In the genomic region with DNA sequence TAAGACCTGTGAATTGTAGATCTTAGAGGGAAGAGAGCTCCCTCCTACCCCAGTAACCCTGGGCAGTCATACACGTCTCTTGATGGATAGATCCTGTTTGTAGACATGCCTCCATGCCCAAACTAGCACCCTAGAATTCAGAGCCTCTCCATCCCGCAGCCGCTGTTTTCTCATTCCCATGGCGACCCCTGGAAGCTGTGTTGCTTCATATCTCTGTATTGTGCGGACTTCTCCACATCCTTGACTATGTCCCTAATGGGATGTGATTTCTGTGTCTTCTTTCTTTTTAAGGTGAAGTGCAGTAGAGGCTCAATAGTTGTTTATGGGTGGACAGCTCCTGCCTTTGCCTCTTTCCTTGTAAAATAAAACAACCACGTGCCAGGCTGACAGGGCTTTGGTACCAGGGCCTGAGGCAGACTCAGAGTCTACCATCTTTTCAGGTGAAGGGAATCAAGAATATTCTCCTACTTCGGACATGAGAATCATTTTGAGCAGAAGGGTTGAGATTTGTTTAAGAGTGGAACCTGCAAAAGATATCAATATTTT, we compare ENCODE assay signal across 9 mouse cellular contexts. TPM values are rescaled to one million over a fixed set of nuclear protein-coding genes. Genes with fewer than 3 reads are reported as not detected.
DNase-seq lines count a peak whose midpoint lies in the region; ATAC-seq and TF ChIP-seq lines count a peak whose summit lies in the region.
"Had no signal": no experiment of that assay in that cellular context is flagged by ENCODE, and none has a peak within 500 bp of the region (broad histone marks: within the 10 kb centered on the region; RNA-seq: fewer than 3 reads in every experiment).

No protein-coding gene starts in this region.

- H3K27me3 ChIP-seq in cerebellum, adult 2 months (ENCODE audit: control insufficient read depth, insufficient read depth, low read length) = no peaks in the 10 kb centered on the region
- no peaks in the 10 kb centered on the region for H3K27me3 ChIP-seq in limb, embryonic 12.5 days
- no peaks in the 10 kb centered on the region for H3K27me3 ChIP-seq in stomach, embryonic 16.5 days (ENCODE audit: control insufficient read depth, insufficient read depth, low read length)

- no peak for TF ChIP-seq POLR2A in cerebellum, adult 2 months (IDR thresholded peaks at IDR 0.05; ENCODE audit: borderline replicate concordance, insufficient read depth, low read length)

- peak overlapping the region; percentile 63; the same call in 1 of the 2 replicates for H3K27ac ChIP-seq in cerebellum, adult 2 months (ENCODE audit: insufficient read depth, low read length)
- H3K27ac ChIP-seq in limb, embryonic 12.5 days = peak overlapping the region; percentile 98
- peak overlapping the region; percentile 99 for H3K27ac ChIP-seq in stomach, embryonic 16.5 days (ENCODE audit: low read length)

- WGBS in cerebellum, adult 2 months = 52% methylated on average over 7 of the region's 7 CpGs
- 77% methylated on average over 7 of the region's 7 CpGs for WGBS in limb, embryonic 12.5 days
- WGBS in stomach, embryonic 16.5 days = 64% methylated on average over 7 of the region's 7 CpGs

- DNase-seq in cerebellum, adult 2 months = peak in 1 of 2 experiments; percentile 31
- DNase-seq in cerebellum, adult 9-10 months = no peak
- peak; percentile 11 for DNase-seq in retina, postnatal 1 day
- DNase-seq in retina, embryonic 14.5 days (ENCODE audit: low spot score) = no peak
- DNase-seq in thymus, postnatal 4 days = no peak

- TF ChIP-seq CTCF in cerebellum, adult 2 months (IDR thresholded peaks at IDR 0.05; ENCODE audit: borderline replicate concordance, insufficient read depth, low read depth, low read length) = no peak

- H3K36me3 ChIP-seq in limb, embryonic 12.5 days = no peaks in the 10 kb centered on the region
- no peaks in the 10 kb centered on the region for H3K36me3 ChIP-seq in stomach, embryonic 16.5 days (ENCODE audit: control insufficient read depth, insufficient read depth, low read length)

- H3K9me3 ChIP-seq in limb, embryonic 12.5 days = no peaks in the 10 kb centered on the region
- no peaks in the 10 kb centered on the region for H3K9me3 ChIP-seq in stomach, embryonic 16.5 days (replicated peaks; ENCODE audit: control insufficient read depth, low read length)

- peak overlapping the region; percentile 76 for H3K4me2 ChIP-seq in limb, embryonic 12.5 days
- peak overlapping the region; percentile 83 for H3K4me2 ChIP-seq in stomach, embryonic 16.5 days (ENCODE audit: low read depth, low read length)

- ATAC-seq in limb, embryonic 12.5 days (ENCODE audit: insufficient number of reproducible peaks, insufficient read depth, low FRiP score, low TSS enrichment, low read depth) = no peak
- no peak for ATAC-seq in stomach, embryonic 16.5 days (ENCODE audit: insufficient read depth, low FRiP score)
- ATAC-seq in inflammation-experienced regulatory T-cells, adult 6 months = no peak

- H3K9ac ChIP-seq in limb, embryonic 12.5 days (replicated peaks) = peak overlapping the region; percentile 66
- H3K9ac ChIP-seq in stomach, embryonic 16.5 days (ENCODE audit: low read length) = peak overlapping the region; percentile 86

- H3K4me1 ChIP-seq in cerebellum, adult 2 months (ENCODE audit: control insufficient read depth, insufficient read depth, low read length) = peaks cover 6% of the 10 kb centered on the region; the same call in 1 of the 2 replicates
- peaks cover 33% of the 10 kb centered on the region for H3K4me1 ChIP-seq in limb, embryonic 12.5 days (replicated peaks)
- H3K4me1 ChIP-seq in stomach, embryonic 16.5 days (ENCODE audit: control insufficient read depth, insufficient read depth, low read length) = peaks cover 25% of the 10 kb centered on the region

- H3K4me3 ChIP-seq in cerebellum, adult 2 months (replicated peaks; ENCODE audit: insufficient read depth, low read depth, low read length) = no peak overlapping the region
- H3K4me3 ChIP-seq in limb, embryonic 12.5 days (replicated peaks) = peak overlapping the region; percentile 61
- H3K4me3 ChIP-seq in stomach, embryonic 16.5 days (replicated peaks; ENCODE audit: low read length) = peak overlapping the region; percentile 68

RNA-seq across cellular contexts. Expression of a gene that starts 1.4 kb away (rescaled TPM):
- polyA plus RNA-seq in cerebellum, adult 2 months (2012; rRNA removed) = 6.2 and 8.7 TPM in 2 replicates
- polyA plus RNA-seq in limb, embryonic 12.5 days (2016; fragmentation: Nextera tagmentation; extraction: Ambion mirVana) = 19.4 and 26.5 TPM in 2 replicates
- polyA plus RNA-seq in stomach, embryonic 16.5 days (2015; fragmentation: Nextera tagmentation; extraction: Ambion mirVana) = 7.8 and 8.6 TPM in 2 replicates
- 1 to 10 TPM; 1.3 to 7.4 (median 5.9) TPM for polyA plus RNA-seq in inflammation-experienced regulatory T-cells, adult 6 months (2017; shearing (Covaris generic))

RNA-seq across cellular contexts. Expression of a gene that starts 4.0 kb away (rescaled TPM):
- 8.1 and 13.9 TPM in 2 replicates for polyA plus RNA-seq in cerebellum, adult 2 months (2012; rRNA removed)
- 95.3 and 139 TPM in 2 replicates for polyA plus RNA-seq in limb, embryonic 12.5 days (2016; fragmentation: Nextera tagmentation; extraction: Ambion mirVana)
- polyA plus RNA-seq in stomach, embryonic 16.5 days (2015; fragmentation: Nextera tagmentation; extraction: Ambion mirVana) = 29.8 and 39.2 TPM in 2 replicates
- 10 to 100 TPM in 1 of 3 experiments, 1 to 10 TPM in 2; 4.8 to 44.5 (median 9.0) TPM for polyA plus RNA-seq in inflammation-experienced regulatory T-cells, adult 6 months (2017; shearing (Covaris generic))

RNA-seq across cellular contexts. Expression of a gene that starts 5.1 kb away (rescaled TPM):
- polyA plus RNA-seq in cerebellum, adult 2 months (2012; rRNA removed) = 5.4 and 6.7 TPM in 2 replicates
- polyA plus RNA-seq in limb, embryonic 12.5 days (2016; fragmentation: Nextera tagmentation; extraction: Ambion mirVana) = 21.4 and 34.9 TPM in 2 replicates
- 7.3 and 12.4 TPM in 2 replicates for polyA plus RNA-seq in stomach, embryonic 16.5 days (2015; fragmentation: Nextera tagmentation; extraction: Ambion mirVana)
- 10 to 100 TPM in 2 of 3 experiments, 1 to 10 TPM in 1; 5.7 to 28.2 (median 20.9) TPM for polyA plus RNA-seq in inflammation-experienced regulatory T-cells, adult 6 months (2017; shearing (Covaris generic))

RNA-seq across cellular contexts. Expression of a gene that starts 18.0 kb away (rescaled TPM):
- polyA plus RNA-seq in cerebellum, adult 2 months (2012; rRNA removed) = not detected in 2 replicates
- 0.35 TPM in 1 of 2 replicates, not detected in the other for polyA plus RNA-seq in limb, embryonic 12.5 days (2016; fragmentation: Nextera tagmentation; extraction: Ambion mirVana)
- 1.3 and 2.1 TPM in 2 replicates for polyA plus RNA-seq in stomach, embryonic 16.5 days (2015; fragmentation: Nextera tagmentation; extraction: Ambion mirVana)
- not detected for polyA plus RNA-seq in inflammation-experienced regulatory T-cells, adult 6 months (2017; shearing (Covaris generic))
- polyA plus RNA-seq: frontal cortex, adult 2 months had no signal

RNA-seq across cellular contexts. Expression of a gene that starts 19.2 kb away (rescaled TPM):
- polyA plus RNA-seq in cerebellum, adult 2 months (2012; rRNA removed) = 127 and 149 TPM in 2 replicates
- 17.4 and 36.2 TPM in 2 replicates for polyA plus RNA-seq in limb, embryonic 12.5 days (2016; fragmentation: Nextera tagmentation; extraction: Ambion mirVana)
- 19.4 and 20.8 TPM in 2 replicates for polyA plus RNA-seq in stomach, embryonic 16.5 days (2015; fragmentation: Nextera tagmentation; extraction: Ambion mirVana)
- polyA plus RNA-seq in inflammation-experienced regulatory T-cells, adult 6 months (2017; shearing (Covaris generic)) = 10 to 100 TPM in 2 of 3 experiments, 1 to 10 TPM in 1; 9.6 to 22.0 (median 11.1) TPM
